Mouse (Mus musculus): ENCODE measurements around the gene Spata3. TPM values are rescaled to one million over a fixed set of nuclear protein-coding genes. Genes with fewer than 3 reads are reported as not detected.
"Not testable (repeated sequence)": the region's sequence is repeated elsewhere in the genome, so short reads cannot be mapped to it uniquely, and the experiment has no call there.

Gene Spata3
- polyA plus RNA-seq, 1 experiment from 2014 or later = not detected

GRCm38 (mm10) chr1:85988351-85988750 is 28.3 kb upstream of the Spata3 start:
- Histone ChIP-seq H3K4me2 (ENCODE audit: low read depth, low read length) (no peak overlapping the region), H3K9me3 (replicated peaks; ENCODE audit: control insufficient read depth, low read length) (no peaks in the 10 kb centered on the region; the same call in 1 of the 2 replicates), H3K27ac (ENCODE audit: low read length) (no peak overlapping the region), H3K36me3 (ENCODE audit: control insufficient read depth, insufficient read depth) (no peaks in the 10 kb centered on the region), H3K4me1 (ENCODE audit: control insufficient read depth, insufficient read depth, low read length) (0 out of 2 replicates have a peak, but pooled peaks cover 4% of the 10 kb centered on the region), H3K4me3 (ENCODE audit: low read length) (no peak overlapping the region), H3K9ac (ENCODE audit: low read length) (no peak overlapping the region), H3K27me3 (ENCODE audit: control insufficient read depth, insufficient read depth, low read length) (no peaks in the 10 kb centered on the region)
- ATAC-seq (replicated peaks; ENCODE audit: extremely low read depth, insufficient read depth, low FRiP score) = no peak
- WGBS = 71% methylated on average over 4 of the region's 4 CpGs

GRCm38 (mm10) chr1:85988882-85989281 is 27.7 kb upstream of the Spata3 start:
- H3K4me1 ChIP-seq (ENCODE audit: control insufficient read depth, insufficient read depth, low read length); H3K9ac ChIP-seq (ENCODE audit: low read length); H3K4me2 ChIP-seq (ENCODE audit: low read depth, low read length); ATAC-seq (replicated peaks; ENCODE audit: extremely low read depth, insufficient read depth, low FRiP score); H3K27me3 ChIP-seq (ENCODE audit: control insufficient read depth, insufficient read depth, low read length); H3K4me3 ChIP-seq (ENCODE audit: low read length); H3K9me3 ChIP-seq (replicated peaks; ENCODE audit: control insufficient read depth, low read length); H3K36me3 ChIP-seq (ENCODE audit: control insufficient read depth, insufficient read depth); H3K27ac ChIP-seq (ENCODE audit: low read length): not testable (repeated sequence)
- WGBS = 79% methylated on average over 4 of the region's 4 CpGs

GRCm38 (mm10) chr1:85992175-85992574 is 24.4 kb upstream of the Spata3 start:
- WGBS = 57% methylated on average over 9 of the region's 9 CpGs
- no peak overlapping the region for H3K27ac ChIP-seq (ENCODE audit: low read length)
- H3K4me3 ChIP-seq (ENCODE audit: low read length) = no peak overlapping the region
- H3K36me3 ChIP-seq (ENCODE audit: control insufficient read depth, insufficient read depth) = no peaks in the 10 kb centered on the region
- no peaks in the 10 kb centered on the region for H3K27me3 ChIP-seq (ENCODE audit: control insufficient read depth, insufficient read depth, low read length)
- H3K4me2 ChIP-seq (ENCODE audit: low read depth, low read length) = no peak overlapping the region
- H3K9ac ChIP-seq (ENCODE audit: low read length) = no peak overlapping the region
- no peaks in the 10 kb centered on the region for H3K9me3 ChIP-seq (replicated peaks; ENCODE audit: control insufficient read depth, low read length)
- ATAC-seq (replicated peaks; ENCODE audit: extremely low read depth, insufficient read depth, low FRiP score) = no peak
- H3K4me1 ChIP-seq (ENCODE audit: control insufficient read depth, insufficient read depth, low read length) = no peaks in the 10 kb centered on the region

- Histone ChIP-seq H3K27ac (ENCODE audit: low read length) (no peak overlapping the region), H3K9ac (ENCODE audit: low read length) (no peak overlapping the region), H3K36me3 (ENCODE audit: control insufficient read depth, insufficient read depth) (no peaks in the 10 kb centered on the region), H3K9me3 (replicated peaks; ENCODE audit: control insufficient read depth, low read length) (no peaks in the 10 kb centered on the region), H3K4me2 (ENCODE audit: low read depth, low read length) (no peak overlapping the region), H3K27me3 (ENCODE audit: control insufficient read depth, insufficient read depth, low read length) (no peaks in the 10 kb centered on the region), H3K4me1 (ENCODE audit: control insufficient read depth, insufficient read depth, low read length) (no peaks in the 10 kb centered on the region), H3K4me3 (ENCODE audit: low read length) (no peak overlapping the region)
- WGBS = 72% methylated on average over 4 of the region's 4 CpGs
- no peak for ATAC-seq (replicated peaks; ENCODE audit: extremely low read depth, insufficient read depth, low FRiP score)
Measured at GRCm38 (mm10) chr1:85993541-85993940, 23.1 kb upstream of the Spata3 start.

- H3K9ac ChIP-seq (ENCODE audit: low read length) = no peak overlapping the region
- H3K4me2 ChIP-seq (ENCODE audit: low read depth, low read length) = no peak overlapping the region
- no peak for ATAC-seq (replicated peaks; ENCODE audit: extremely low read depth, insufficient read depth, low FRiP score)
- no peaks in the 10 kb centered on the region for H3K4me1 ChIP-seq (ENCODE audit: control insufficient read depth, insufficient read depth, low read length)
- H3K36me3 ChIP-seq (ENCODE audit: control insufficient read depth, insufficient read depth) = no peaks in the 10 kb centered on the region
- no peaks in the 10 kb centered on the region for H3K9me3 ChIP-seq (replicated peaks; ENCODE audit: control insufficient read depth, low read length)
- no peaks in the 10 kb centered on the region for H3K27me3 ChIP-seq (ENCODE audit: control insufficient read depth, insufficient read depth, low read length)
- 91% methylated on average over 1 of the region's 1 CpGs for whole genome bisulfite sequencing
- H3K4me3 ChIP-seq (ENCODE audit: low read length) = no peak overlapping the region
- no peak overlapping the region for H3K27ac ChIP-seq (ENCODE audit: low read length)
Measured at GRCm38 (mm10) chr1:85997221-85997620, 19.4 kb upstream of the Spata3 start.

- ATAC-seq (replicated peaks; ENCODE audit: extremely low read depth, insufficient read depth, low FRiP score) = no peak
- Histone ChIP-seq H3K4me2 (ENCODE audit: low read depth, low read length) (no peak overlapping the region), H3K36me3 (ENCODE audit: control insufficient read depth, insufficient read depth) (no peaks in the 10 kb centered on the region), H3K27ac (ENCODE audit: low read length) (no peak overlapping the region), H3K4me1 (ENCODE audit: control insufficient read depth, insufficient read depth, low read length) (no peaks in the 10 kb centered on the region), H3K9me3 (replicated peaks; ENCODE audit: control insufficient read depth, low read length) (no peaks in the 10 kb centered on the region), H3K27me3 (ENCODE audit: control insufficient read depth, insufficient read depth, low read length) (no peaks in the 10 kb centered on the region), H3K4me3 (ENCODE audit: low read length) (no peak overlapping the region), H3K9ac (ENCODE audit: low read length) (no peak overlapping the region)
- WGBS = 65% methylated on average over 4 of the region's 4 CpGs
Measured at GRCm38 (mm10) chr1:85998012-85998411, 18.6 kb upstream of the Spata3 start.

- H3K36me3 ChIP-seq (ENCODE audit: control insufficient read depth, insufficient read depth) = no peaks in the 10 kb centered on the region
- H3K4me2 ChIP-seq (ENCODE audit: low read depth, low read length) = no peak overlapping the region
- H3K4me3 ChIP-seq (ENCODE audit: low read length) = no peak overlapping the region
- no peak for ATAC-seq (replicated peaks; ENCODE audit: extremely low read depth, insufficient read depth, low FRiP score)
- H3K9me3 ChIP-seq (replicated peaks; ENCODE audit: control insufficient read depth, low read length) = no peaks in the 10 kb centered on the region
- H3K27ac ChIP-seq (ENCODE audit: low read length) = no peak overlapping the region
- no peaks in the 10 kb centered on the region for H3K4me1 ChIP-seq (ENCODE audit: control insufficient read depth, insufficient read depth, low read length)
- H3K9ac ChIP-seq (ENCODE audit: low read length) = no peak overlapping the region
- 78% methylated on average over 18 of the region's 18 CpGs for WGBS
- no peaks in the 10 kb centered on the region for H3K27me3 ChIP-seq (ENCODE audit: control insufficient read depth, insufficient read depth, low read length)
Measured at GRCm38 (mm10) chr1:85999853-86000570, 16.6 kb upstream of the Spata3 start.

- WGBS = 81% methylated on average over 10 of the region's 10 CpGs
Measured at GRCm38 (mm10) chr1:86005540-86005939, 11.1 kb upstream of the Spata3 start.

GRCm38 (mm10) chr1:86006040-86006439 is 10.6 kb upstream of the Spata3 start:
- H3K27me3 ChIP-seq (ENCODE audit: control insufficient read depth, insufficient read depth, low read length) = no peaks in the 10 kb centered on the region
- no peaks in the 10 kb centered on the region for H3K9me3 ChIP-seq (replicated peaks; ENCODE audit: control insufficient read depth, low read length)
- no peak overlapping the region for H3K9ac ChIP-seq (ENCODE audit: low read length)
- H3K27ac ChIP-seq (ENCODE audit: low read length) = no peak overlapping the region
- ATAC-seq (replicated peaks; ENCODE audit: extremely low read depth, insufficient read depth, low FRiP score) = no peak
- H3K4me1 ChIP-seq (ENCODE audit: control insufficient read depth, insufficient read depth, low read length) = no peaks in the 10 kb centered on the region; the same call in 1 of the 2 replicates
- no peak overlapping the region for H3K4me2 ChIP-seq (ENCODE audit: low read depth, low read length)
- 90% methylated on average over 6 of the region's 6 CpGs for WGBS
- H3K36me3 ChIP-seq (ENCODE audit: control insufficient read depth, insufficient read depth) = no peaks in the 10 kb centered on the region
- H3K4me3 ChIP-seq (ENCODE audit: low read length) = no peak overlapping the region

More at GRCm38 (mm10) chr1:86005540-86005939, 11.1 kb upstream of the Spata3 start:
- Histone ChIP-seq H3K27me3 (ENCODE audit: control insufficient read depth, insufficient read depth, low read length) (no peaks in the 10 kb centered on the region), H3K36me3 (ENCODE audit: control insufficient read depth, insufficient read depth) (no peaks in the 10 kb centered on the region), H3K4me2 (ENCODE audit: low read depth, low read length) (no peak overlapping the region), H3K27ac (ENCODE audit: low read length) (no peak overlapping the region), H3K9me3 (replicated peaks; ENCODE audit: control insufficient read depth, low read length) (no peaks in the 10 kb centered on the region), H3K9ac (ENCODE audit: low read length) (no peak overlapping the region), H3K4me3 (ENCODE audit: low read length) (no peak overlapping the region), H3K4me1 (ENCODE audit: control insufficient read depth, insufficient read depth, low read length) (no peaks in the 10 kb centered on the region; the same call in 1 of the 2 replicates)
- no peak for ATAC-seq (replicated peaks; ENCODE audit: extremely low read depth, insufficient read depth, low FRiP score)
